Comparison of ENCODE assay signal across 26 mouse cellular contexts in the genomic region with DNA sequence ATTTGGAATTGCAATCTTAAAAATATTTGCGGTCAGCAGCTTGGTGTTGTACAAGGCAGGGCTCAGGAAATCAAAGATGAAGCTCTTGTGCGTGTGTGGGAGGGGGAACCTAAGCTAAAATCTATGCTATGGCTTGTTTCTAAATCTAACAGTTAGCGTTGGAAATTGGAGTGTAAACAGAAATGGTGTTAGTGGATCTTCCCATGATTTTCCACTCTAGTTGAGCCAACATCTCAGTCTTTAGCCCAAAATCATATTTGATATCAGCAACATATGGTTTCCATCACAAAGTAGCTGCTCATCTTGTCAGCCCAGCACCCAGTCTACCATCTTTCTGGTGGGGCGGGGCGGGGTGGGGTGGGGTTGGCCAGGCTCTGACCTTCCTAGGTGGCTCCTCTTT.
DNase-seq lines count a peak whose midpoint lies in the region; ATAC-seq lines count a peak whose summit lies in the region.
"Had no signal": no experiment of that assay in that cellular context is flagged by ENCODE, and none has a peak within 500 bp of the region (broad histone marks: within the 10 kb centered on the region; RNA-seq: fewer than 3 reads in every experiment).

No protein-coding gene starts in this region.

- no peak overlapping the region for H3K4me3 ChIP-seq in heart, embryonic 13.5 days
- no peak overlapping the region for H3K4me3 ChIP-seq in kidney, embryonic 16.5 days (ENCODE audit: low read length)
- H3K4me3 ChIP-seq in lung, embryonic 16.5 days (ENCODE audit: low read length), result no peak overlapping the region
- no peak overlapping the region for H3K4me3 ChIP-seq in forebrain, embryonic 14.5 days (ENCODE audit: low read depth, low read length)
- H3K4me3 ChIP-seq: forebrain, embryonic 12.5 days; hindbrain, embryonic 13.5 days had no signal

- H3K27ac ChIP-seq in heart, embryonic 13.5 days (replicated peaks), result peak overlapping the region; percentile 58
- peak overlapping the region; percentile 2; the same call in 1 of the 2 replicates for H3K27ac ChIP-seq in kidney, embryonic 16.5 days (ENCODE audit: low read length)
- peak overlapping the region; percentile 84 for H3K27ac ChIP-seq in lung, embryonic 16.5 days (ENCODE audit: low read length)
- H3K27ac ChIP-seq in forebrain, embryonic 14.5 days (ENCODE audit: low read depth, low read length), result no peak overlapping the region
- H3K27ac ChIP-seq: forebrain, embryonic 12.5 days; hindbrain, embryonic 13.5 days; liver, embryonic 14.5 days had no signal

- no peaks in the 10 kb centered on the region for H3K27me3 ChIP-seq in heart, embryonic 13.5 days (replicated peaks)
- H3K27me3 ChIP-seq in kidney, embryonic 16.5 days (ENCODE audit: insufficient read depth, low read length), result no peaks in the 10 kb centered on the region
- no peaks in the 10 kb centered on the region for H3K27me3 ChIP-seq in lung, embryonic 16.5 days (ENCODE audit: control insufficient read depth, insufficient read depth, low read depth, low read length)
- no peaks in the 10 kb centered on the region for H3K27me3 ChIP-seq in forebrain, embryonic 14.5 days (replicated peaks; ENCODE audit: control insufficient read depth, insufficient read depth, low read length)
- H3K27me3 ChIP-seq: forebrain, embryonic 12.5 days; hindbrain, embryonic 13.5 days had no signal

- no peaks in the 10 kb centered on the region for H3K9me3 ChIP-seq in heart, embryonic 13.5 days
- no peaks in the 10 kb centered on the region for H3K9me3 ChIP-seq in kidney, embryonic 16.5 days (ENCODE audit: low read length)
- H3K9me3 ChIP-seq in lung, embryonic 16.5 days (ENCODE audit: control insufficient read depth, low read length), result no peaks in the 10 kb centered on the region
- H3K9me3 ChIP-seq in forebrain, embryonic 14.5 days (replicated peaks; ENCODE audit: control insufficient read depth, low read length), result no peaks in the 10 kb centered on the region
- H3K9me3 ChIP-seq: forebrain, embryonic 12.5 days; hindbrain, embryonic 13.5 days had no signal

- no peak for DNase-seq in heart, adult 11 months
- DNase-seq in kidney, postnatal 14 days, result no peak
- DNase-seq in lung, postnatal 14 days, result no peak
- DNase-seq in forebrain, embryonic 14.5 days (ENCODE audit: low spot score), result no peak
- DNase-seq: adrenal gland, postnatal 25 days; B cell, adult 2 months; cerebellum, adult 18-20 months; cerebellum, postnatal 10 days; gastrocnemius, postnatal 25 days; heart, adult 18-20 months; heart, postnatal 36 days; kidney, adult 11 months; kidney, postnatal 36 days; layer of hippocampus, postnatal 36 days; liver; lung, postnatal 10 days; retina, postnatal 1 day; right cerebral cortex, postnatal 14 days; thymus, postnatal 4 days had no signal

- 73% methylated on average over 5 of the region's 5 CpGs for WGBS in heart, embryonic 13.5 days
- WGBS in kidney, embryonic 16.5 days, result 79% methylated on average over 5 of the region's 5 CpGs
- 61% methylated on average over 5 of the region's 5 CpGs for WGBS in lung, embryonic 16.5 days
- 95% methylated on average over 5 of the region's 5 CpGs for WGBS in forebrain, embryonic 14.5 days

- H3K4me2 ChIP-seq in heart, embryonic 13.5 days, result peak overlapping the region; percentile 36
- H3K4me2 ChIP-seq in kidney, embryonic 16.5 days (replicated peaks; ENCODE audit: low read depth, low read length), result no peak overlapping the region
- H3K4me2 ChIP-seq in lung, embryonic 16.5 days (ENCODE audit: low read depth, low read length), result peak overlapping the region; percentile 23; the same call in 1 of the 2 replicates
- no peak overlapping the region for H3K4me2 ChIP-seq in forebrain, embryonic 14.5 days (ENCODE audit: low read length)
- H3K4me2 ChIP-seq: forebrain, embryonic 12.5 days; hindbrain, embryonic 13.5 days; midbrain, embryonic 11.5 days had no signal

- ATAC-seq in heart, embryonic 13.5 days (ENCODE audit: extremely low read depth, insufficient number of reproducible peaks, low FRiP score, low TSS enrichment), result no peak
- ATAC-seq in kidney, embryonic 16.5 days (ENCODE audit: low FRiP score, low TSS enrichment), result no peak
- peak; percentile 56 for ATAC-seq in lung, embryonic 16.5 days (ENCODE audit: low read depth)
- ATAC-seq in forebrain, embryonic 14.5 days, result no peak

- H3K36me3 ChIP-seq in heart, embryonic 13.5 days, result peaks cover 2% of the 10 kb centered on the region; the same call in 1 of the 2 replicates
- no peaks in the 10 kb centered on the region for H3K36me3 ChIP-seq in kidney, embryonic 16.5 days (ENCODE audit: insufficient read depth, low read length)
- H3K36me3 ChIP-seq in lung, embryonic 16.5 days (ENCODE audit: control insufficient read depth, insufficient read depth, low read length), result no peaks in the 10 kb centered on the region
- H3K36me3 ChIP-seq in forebrain, embryonic 14.5 days (ENCODE audit: control insufficient read depth, insufficient read depth, low read length), result no peaks in the 10 kb centered on the region
- H3K36me3 ChIP-seq: forebrain, embryonic 12.5 days; hindbrain, embryonic 13.5 days had no signal

- peaks cover 64% of the 10 kb centered on the region for H3K4me1 ChIP-seq in heart, embryonic 13.5 days
- H3K4me1 ChIP-seq in kidney, embryonic 16.5 days (ENCODE audit: insufficient read depth, low read length), result peaks cover 42% of the 10 kb centered on the region
- H3K4me1 ChIP-seq in lung, embryonic 16.5 days (replicated peaks; ENCODE audit: control insufficient read depth, insufficient read depth, low read length), result peaks cover 45% of the 10 kb centered on the region
- H3K4me1 ChIP-seq in forebrain, embryonic 14.5 days (ENCODE audit: control insufficient read depth, insufficient read depth, low read length), result peaks cover 22% of the 10 kb centered on the region

- no peak overlapping the region for H3K9ac ChIP-seq in heart, embryonic 13.5 days
- no peak overlapping the region for H3K9ac ChIP-seq in kidney, embryonic 16.5 days (replicated peaks; ENCODE audit: low read length)
- 0 out of 2 replicates have a peak overlapping the region, but pooled peaks have one; percentile 5 for H3K9ac ChIP-seq in lung, embryonic 16.5 days (ENCODE audit: low read length)
- no peak overlapping the region for H3K9ac ChIP-seq in forebrain, embryonic 14.5 days (ENCODE audit: low read length)
- H3K9ac ChIP-seq: forebrain, embryonic 12.5 days; hindbrain, embryonic 13.5 days; liver, embryonic 14.5 days had no signal

Comparison
In these comparisons a context has a peak if more than half of its experiments do, and no peak if none do; other contexts are left out.
1. H3K4me2 ChIP-seq: peak in heart, embryonic 13.5 days (single experiment) and lung, embryonic 16.5 days (single experiment); none in kidney, embryonic 16.5 days (single experiment) and forebrain, embryonic 14.5 days (single experiment).